Mouse (Mus musculus): Measurements from ENCODE around the gene Traf3ip2.

DNA sequence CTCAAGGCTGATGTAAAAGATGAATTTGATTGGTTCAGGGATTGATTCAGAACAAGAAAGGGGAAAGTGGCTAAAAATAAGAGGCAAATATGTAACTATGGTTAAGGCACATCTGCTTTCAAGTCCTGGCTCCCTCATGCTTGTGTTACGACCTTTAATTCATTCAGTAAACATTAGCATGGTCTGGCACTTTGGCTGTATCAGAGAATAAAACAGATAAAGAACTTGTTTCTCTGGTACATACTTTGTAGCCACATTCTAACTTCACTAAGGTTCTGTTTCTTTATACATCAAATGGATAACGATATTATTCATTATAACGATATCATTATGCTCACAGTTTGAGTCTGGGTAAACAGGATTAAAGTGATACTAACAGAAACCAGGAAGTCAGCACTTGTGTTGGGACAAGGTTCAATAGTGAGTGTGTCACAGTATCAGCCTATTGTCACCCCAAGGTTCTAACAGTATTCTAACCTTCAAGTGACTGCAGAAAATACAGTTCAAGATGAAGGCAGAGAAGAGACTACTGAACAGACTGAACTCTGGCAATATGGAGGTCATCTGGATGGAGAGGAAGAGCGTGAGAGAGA is 65.6 kb downstream of the Traf3ip2 start:
- TF ChIP-seq CTCF (IDR thresholded peaks at IDR 0.05; ENCODE audit: borderline replicate concordance, extremely low read depth, insufficient read depth, insufficient read length) (no peak), POLR2A (IDR thresholded peaks at IDR 0.05; ENCODE audit: borderline replicate concordance, extremely low read depth, insufficient read depth, insufficient read length, poor library complexity, severe bottlenecking) (no peak)

All from brain, embryonic 14.5 days (tissue).